Mouse (Mus musculus) C2C12 (cell line): ENCODE data around the gene BC017158.

Experiments
- CTCF ChIP-seq: IDR thresholded peaks from one replicate; pipeline ENCODE4 v1.5.1; 2011; ENCODE audit not compliant: control insufficient read depth, insufficient read depth, insufficient read length
- FOSL1 ChIP-seq: IDR thresholded peaks from one replicate; pipeline ENCODE4 v1.8.0; 2011; ENCODE audit warnings: mild to moderate bottlenecking, low read length; ENCODE audit not compliant: poor library complexity, insufficient read depth, severe bottlenecking
- MAX ChIP-seq: IDR thresholded peaks from one replicate; pipeline ENCODE4 v1.6.1; 2011; ENCODE audit warnings: mild to moderate bottlenecking, control low read depth
- MYOG ChIP-seq: IDR thresholded peaks from one replicate; pipeline ENCODE4 v1.6.1; 2011; ENCODE audit not compliant: control insufficient read depth, insufficient read length; ENCODE audit errors: extremely low read depth

DNA sequence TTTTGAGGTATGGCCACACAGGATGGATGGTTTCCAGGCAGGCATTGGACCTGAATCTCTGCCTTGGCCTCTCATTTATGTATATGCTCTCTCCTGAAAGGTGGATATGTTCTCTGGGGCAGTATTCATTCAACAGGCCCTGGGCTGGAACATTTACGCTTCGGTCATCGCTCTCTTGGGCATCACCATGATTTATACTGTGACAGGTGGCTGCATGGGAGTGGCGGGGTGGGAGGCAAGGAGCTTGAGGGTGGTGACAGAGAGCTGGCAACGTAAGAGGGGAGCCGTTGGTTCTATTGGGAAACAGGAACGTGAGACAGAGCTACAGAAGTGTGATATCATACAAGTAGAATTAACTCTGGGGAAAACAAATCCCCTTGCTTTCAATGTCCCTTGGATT lies 30.2 kb downstream of the BC017158 start:
- TF ChIP-seq CTCF, result no peak
- no peak for TF ChIP-seq MAX
- TF ChIP-seq MYOG, result no peak
- no peak for TF ChIP-seq FOSL1
